Mouse (Mus musculus) E14TG2a.4 (cell line): ENCODE data around the gene Fam167b.

Experiments
- CTCF ChIP-seq: conservative IDR thresholded peaks from 2 replicates; pipeline ENCODE4 v1.5.1; 2014; ENCODE audit warnings: low read length
- NANOG ChIP-seq: IDR thresholded peaks from 2 replicates; pipeline ENCODE4 v1.6.1; 2014; ENCODE audit warnings: borderline replicate concordance, low read length, mixed read lengths

GRCm38 (mm10) chr4:129615801-129616290 lies 37.5 kb upstream of the Fam167b start:
- TF ChIP-seq CTCF, result no peak
- no peak for TF ChIP-seq NANOG
